22 mouse cellular contexts compared by ENCODE assay signal in the genomic region with DNA sequence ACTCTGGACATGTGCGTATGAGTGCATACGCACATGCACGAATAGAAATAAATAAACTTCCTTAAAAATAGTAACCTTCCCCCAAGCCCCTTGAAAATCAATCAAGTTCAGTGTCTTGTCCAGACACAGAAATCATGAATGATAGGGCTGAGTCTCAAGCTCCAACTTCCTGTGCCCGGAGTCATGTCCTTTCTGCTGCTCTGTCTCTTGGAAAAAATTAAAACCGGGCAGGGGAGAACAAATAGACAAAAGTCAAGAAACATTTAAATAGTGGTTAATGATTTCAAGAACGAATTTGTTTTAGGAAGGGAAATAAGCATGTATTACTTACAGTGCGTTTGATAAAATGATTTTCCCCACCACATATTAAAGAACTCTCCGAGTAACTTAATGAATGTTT. TPM values are rescaled to one million over a fixed set of nuclear protein-coding genes. Genes with fewer than 3 reads are reported as not detected.
"Had no signal": no experiment of that assay in that cellular context is flagged by ENCODE, and none has a peak within 500 bp of the region (broad histone marks: within the 10 kb centered on the region; RNA-seq: fewer than 3 reads in every experiment).

No protein-coding gene starts in this region.

- H3K9me3 ChIP-seq: intestine, embryonic 15.5 days had no signal

- DNase-seq: kidney, adult 2 months; kidney, postnatal 25 days; layer of hippocampus, adult 9-11 months; lung, adult 2 months; lung, postnatal 14 days; lung, postnatal 4 days; midbrain, embryonic 14.5 days; right cerebral cortex, adult 18-20 months; right cerebral cortex, postnatal 25 days; spleen, adult 18-20 months; thymus, postnatal 25 days had no signal

- H3K9ac ChIP-seq: intestine, embryonic 15.5 days had no signal

- H3K36me3 ChIP-seq: intestine, embryonic 15.5 days had no signal

- H3K27ac ChIP-seq: kidney, postnatal 0 days; layer of hippocampus, adult 2 months had no signal

- H3K4me2 ChIP-seq: intestine, embryonic 15.5 days; midbrain, embryonic 11.5 days had no signal

- ATAC-seq: hindbrain, embryonic 16.5 days had no signal

- H3K4me3 ChIP-seq: intestine, embryonic 15.5 days; layer of hippocampus, adult 2 months had no signal

- H3K27me3 ChIP-seq: intestine, embryonic 15.5 days had no signal

RNA-seq across cellular contexts. Expression of gene Hsd17b2, which starts 24.7 kb away (rescaled TPM):
- total RNA-seq: megakaryocyte progenitor cell, adult 5-6 weeks; megakaryocyte-erythroid progenitor cell, adult 5-6 weeks; midbrain, postnatal 0 days had no signal
- polyA plus RNA-seq: limb, embryonic 11.5 days; lung, embryonic 16.5 days; midbrain, embryonic 11.5 days; midbrain, embryonic 14.5 days; neural tube, embryonic 11.5 days had no signal
